Mouse (Mus musculus) cerebral cortex, adult 2 months (tissue): ENCODE measurements around the gene Klrb1f.

Experiments used
- WGBS: fragments of 180-500 bp; shearing (Covaris S2); methylation state at CpG from one replicate; pipeline ENCODE4 v1.1.7; 2018; 5-methylcytosine and 5-hydroxymethylcytosine counted together

The Klrb1f gene

DNA sequence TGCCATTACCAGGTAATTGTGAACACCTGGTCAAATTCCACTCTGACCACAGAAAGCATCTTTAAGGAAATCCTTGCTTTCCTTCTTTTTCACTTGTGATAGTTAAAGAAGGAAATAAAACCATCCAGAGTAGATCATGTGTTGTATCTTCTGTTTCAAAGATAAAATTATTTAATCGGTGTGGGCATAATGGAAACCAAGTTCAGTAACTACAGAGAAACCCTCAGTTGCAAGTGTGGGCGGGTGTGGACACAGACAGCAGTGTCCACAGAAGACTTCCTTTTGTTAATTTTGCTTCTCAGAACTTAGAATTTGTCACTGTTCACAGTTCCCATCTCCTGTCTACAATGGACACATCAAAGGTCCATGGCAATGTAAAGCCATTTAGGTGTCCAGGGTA is at the start of gene Klrb1f:
Gene Klrb1f (plus strand): TSS at position 301 of the 400 bp plus-strand sequence.
- WGBS, result 83% methylated on average over 2 of the region's 2 CpGs

DNA sequence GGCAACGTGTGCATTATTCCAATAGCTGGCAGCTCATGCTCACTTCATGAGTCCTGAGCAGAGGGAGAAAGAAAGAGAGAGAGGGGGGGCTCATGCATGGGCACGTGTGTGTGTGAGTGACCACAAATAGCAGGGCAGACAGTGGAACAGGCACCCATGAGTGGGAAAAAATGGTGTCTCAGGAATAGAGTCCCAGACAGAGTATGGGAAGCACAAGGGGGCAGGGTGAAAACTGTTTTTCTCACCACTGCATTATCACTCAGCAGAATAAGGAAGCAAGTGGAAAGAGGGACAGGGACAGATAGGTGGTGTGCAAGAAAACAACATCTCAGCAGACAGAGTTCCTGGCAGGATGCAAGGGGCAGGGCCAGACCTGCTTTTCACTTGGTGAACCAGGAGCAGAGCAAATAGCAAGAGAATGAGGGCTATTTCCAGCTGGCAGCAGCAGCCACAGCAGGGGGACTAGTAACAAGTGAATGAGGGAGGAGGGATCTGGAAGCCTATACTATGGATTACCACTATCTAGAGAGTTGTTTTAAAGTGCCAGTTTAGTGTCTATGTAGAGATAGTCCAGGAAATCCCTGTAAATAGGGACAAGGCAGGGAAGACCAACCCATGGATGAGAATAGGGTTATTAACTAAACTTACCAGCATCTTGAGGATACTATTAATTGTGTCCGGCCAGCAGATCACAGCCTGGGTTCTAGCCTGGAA is 49.5 kb upstream of the Klrb1f start:
- 68% methylated on average over 3 of the region's 3 CpGs for WGBS

DNA sequence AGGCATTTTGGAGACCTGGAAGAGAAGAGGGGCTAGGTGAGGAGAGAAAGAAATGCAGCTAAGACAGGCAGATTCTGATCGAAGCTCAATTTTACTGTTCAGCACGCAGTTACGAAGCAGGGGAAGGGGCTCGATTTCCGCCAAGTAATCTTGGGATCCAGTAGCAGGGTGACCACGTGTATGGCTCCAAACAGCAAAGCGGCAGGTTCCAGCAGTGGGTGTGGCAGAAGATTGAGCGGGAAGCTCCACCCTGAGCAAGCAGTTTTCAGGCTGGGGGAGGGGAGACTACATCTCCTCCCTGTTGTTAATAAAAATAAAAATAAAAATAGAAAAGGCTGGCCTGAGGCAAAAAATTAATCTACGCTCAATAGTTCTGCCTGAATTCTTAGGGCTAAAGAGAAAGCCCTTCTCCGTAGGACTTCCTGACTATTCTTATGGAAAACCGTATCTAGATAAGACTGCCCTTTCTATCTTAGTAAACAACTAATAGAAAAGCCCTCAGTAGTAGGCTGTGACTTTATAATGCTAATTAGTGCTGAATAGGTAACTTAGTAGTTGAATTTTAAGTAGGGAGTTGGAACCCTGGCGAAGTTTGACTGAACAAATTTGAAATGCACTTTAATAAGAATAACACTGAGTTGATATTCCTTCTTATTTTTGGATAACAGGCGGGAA is 48.8 kb upstream of the Klrb1f start:
- WGBS, result 40% methylated on average over 13 of the region's 13 CpGs

DNA sequence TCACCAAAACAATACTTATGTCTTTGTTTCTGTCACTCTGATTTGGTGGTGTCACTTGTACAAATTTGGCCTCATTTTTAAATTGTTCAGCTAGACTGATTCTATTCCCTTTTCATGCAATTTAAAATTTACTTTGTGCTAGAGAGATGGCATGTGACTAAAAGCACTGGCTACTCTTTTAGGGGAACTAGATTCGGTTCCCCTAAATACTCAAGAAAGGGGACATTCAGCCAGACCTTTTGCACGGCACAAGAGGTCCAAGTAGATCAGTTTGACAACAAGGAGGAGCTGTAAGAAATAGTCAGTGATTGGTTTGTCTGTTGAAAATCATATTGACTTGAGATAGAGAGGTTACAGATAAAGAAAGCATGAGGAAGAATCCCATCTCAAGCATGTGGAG is 44.3 kb upstream of the Klrb1f start:
- 83% methylated on average over 2 of the region's 2 CpGs for WGBS

DNA sequence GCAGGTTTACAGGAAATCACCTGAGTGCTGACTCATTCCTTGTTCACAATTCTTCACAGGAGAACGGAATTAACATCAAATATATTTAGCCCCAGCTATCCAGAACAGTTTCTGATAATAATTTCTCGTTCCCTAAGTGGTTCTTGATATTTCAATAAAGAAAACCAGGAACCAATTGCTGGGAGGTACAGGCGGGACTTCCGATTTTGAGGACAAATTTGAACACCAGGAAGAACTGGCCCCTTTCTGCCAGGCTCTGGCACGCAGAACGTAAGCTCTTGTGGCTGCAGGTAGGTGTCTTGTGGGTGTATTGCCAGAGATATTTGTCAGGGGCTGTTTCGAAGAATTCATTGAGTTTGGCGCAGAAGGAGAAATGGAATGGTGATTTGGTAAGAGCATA is 37.1 kb upstream of the Klrb1f start:
- WGBS, result 81% methylated on average over 8 of the region's 8 CpGs

DNA sequence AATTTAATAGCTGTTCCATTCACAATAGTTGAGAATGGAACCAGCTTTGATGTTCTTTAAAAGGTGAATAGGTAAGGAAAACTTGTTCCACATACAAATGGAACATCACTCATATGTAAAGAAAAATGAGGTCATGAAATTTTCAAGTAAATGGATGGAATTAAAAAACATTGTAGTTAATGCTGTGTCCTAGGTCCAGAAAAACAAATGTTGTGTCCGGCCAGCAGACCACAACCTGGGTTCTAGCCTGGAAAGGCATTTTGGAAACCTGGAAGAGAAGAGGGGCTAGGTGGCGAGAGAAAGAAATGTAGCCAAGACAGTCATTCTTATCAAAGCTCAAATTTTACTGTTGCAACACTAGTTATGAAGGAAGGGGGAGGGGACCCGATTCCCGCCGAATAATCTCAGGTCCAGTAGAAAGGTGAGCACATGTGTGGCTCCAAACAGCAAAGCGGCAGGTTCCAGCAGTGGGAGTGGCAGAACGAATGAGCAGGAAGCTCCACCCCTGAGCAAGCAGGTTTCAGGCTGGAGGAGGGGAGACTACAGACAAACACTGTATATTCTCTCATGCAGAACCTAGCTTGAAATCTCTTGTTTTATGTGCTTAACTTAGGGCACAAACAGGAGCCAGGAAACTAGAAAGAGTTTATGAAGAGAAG is 35.7 kb upstream of the Klrb1f start:
- 89% methylated on average over 7 of the region's 7 CpGs for WGBS

DNA sequence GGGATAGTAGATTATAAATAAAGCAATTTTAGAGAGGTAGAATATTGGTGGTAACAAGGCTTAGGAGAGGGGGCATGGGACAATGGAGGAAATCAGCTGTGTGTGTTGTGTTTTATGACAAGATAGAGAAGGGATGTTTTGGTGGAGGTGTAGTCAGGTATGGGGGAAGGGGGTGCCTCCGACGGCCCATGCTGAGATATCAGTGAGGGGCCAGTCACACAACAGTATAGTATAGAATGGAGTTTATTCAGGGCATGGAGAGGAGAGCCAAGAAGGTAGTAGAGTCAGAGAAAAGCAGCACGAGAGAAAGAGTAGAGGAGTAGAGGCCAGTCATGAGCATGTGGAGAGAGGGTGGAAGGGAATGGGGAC is 35.2 kb upstream of the Klrb1f start:
- WGBS, result 89% methylated on average over 3 of the region's 3 CpGs

DNA sequence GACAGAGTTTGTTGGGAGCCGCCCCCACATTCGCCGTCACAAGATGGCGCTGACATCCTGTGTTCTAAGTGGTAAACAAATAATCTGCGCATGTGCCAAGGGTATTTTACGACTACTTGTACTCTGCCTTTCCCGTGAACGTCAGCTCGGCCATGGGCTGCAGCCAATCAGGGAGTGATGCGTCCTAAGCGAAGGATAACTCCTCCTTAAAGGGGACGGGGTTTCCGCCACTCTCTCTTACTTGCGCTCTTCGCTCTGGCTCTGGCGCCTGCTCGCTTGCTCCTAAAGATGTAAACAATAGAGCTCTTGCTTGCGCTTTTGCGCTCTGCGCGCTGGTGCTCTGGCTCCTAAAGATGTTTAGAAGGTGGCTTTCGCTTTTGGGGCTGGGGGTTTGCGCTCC is 33.7 kb upstream of the Klrb1f start:
- 97% methylated on average over 21 of the region's 23 CpGs for WGBS

DNA sequence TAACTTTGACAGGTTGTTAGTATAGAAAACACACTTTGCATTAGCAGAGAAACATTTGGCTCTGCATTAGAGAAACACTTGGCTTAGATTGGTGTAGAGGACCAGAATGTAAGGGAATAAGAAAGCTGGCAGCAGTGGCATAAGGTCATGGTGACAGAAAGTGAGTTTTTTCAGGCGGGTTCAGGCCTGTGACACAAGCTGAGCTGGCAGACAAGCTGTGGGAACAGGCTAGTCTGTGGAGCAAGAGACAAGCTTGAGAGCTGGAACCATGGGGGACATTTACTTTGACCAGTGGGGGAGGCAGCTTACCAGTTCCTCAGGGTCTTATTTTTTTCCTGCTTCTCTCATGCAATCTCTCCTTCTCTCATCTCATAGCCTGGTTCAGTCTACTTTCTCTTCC is 32.7 kb upstream of the Klrb1f start:
- WGBS, result 83% methylated on average over 1 of the region's 1 CpGs

DNA sequence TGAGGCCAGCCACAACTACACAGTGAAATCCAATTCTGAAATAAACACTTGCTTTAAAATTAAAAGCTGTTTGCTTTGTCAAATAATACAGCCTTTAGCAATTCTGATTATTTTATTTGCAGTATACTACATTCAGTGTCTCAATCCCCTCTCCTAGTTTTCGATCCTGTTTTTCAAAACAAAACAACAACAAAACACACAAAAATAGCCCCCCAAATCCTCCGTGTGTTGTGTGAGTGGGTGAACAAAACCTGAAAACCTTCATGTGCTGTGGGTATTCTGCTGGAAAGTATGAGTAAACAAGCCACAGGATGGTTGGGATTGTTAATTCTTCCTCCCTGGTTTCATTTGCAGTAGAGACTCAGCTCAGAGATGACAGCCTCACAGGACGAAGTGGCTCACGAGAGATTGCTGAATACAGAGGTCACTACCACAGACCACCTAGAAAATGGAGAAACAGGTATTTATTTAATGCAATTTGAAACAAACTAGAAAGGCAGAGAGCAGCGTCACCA is 31.9 kb upstream of the Klrb1f start:
- 90% methylated on average over 5 of the region's 5 CpGs for WGBS

DNA sequence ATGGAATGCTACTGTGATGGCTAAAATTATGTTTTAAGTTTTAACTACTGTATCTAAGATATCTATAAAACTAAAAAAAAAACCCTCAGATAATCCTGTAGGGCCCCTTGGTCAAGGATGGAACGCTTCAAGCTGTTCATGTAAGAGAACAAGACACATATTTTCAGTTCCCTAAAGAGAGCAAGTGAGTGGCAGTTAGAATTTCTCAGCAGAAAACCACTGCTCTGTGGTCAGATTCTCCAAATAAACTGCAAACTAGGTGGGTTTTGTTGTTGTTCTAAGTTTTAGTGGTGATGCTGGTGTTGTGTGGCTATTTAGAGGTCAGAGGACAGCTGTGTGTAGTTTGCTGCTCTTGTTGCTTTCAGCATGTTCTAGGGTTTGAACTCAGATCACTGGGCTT is 31.3 kb upstream of the Klrb1f start:
- WGBS, result 80% methylated on average over 1 of the region's 1 CpGs

DNA sequence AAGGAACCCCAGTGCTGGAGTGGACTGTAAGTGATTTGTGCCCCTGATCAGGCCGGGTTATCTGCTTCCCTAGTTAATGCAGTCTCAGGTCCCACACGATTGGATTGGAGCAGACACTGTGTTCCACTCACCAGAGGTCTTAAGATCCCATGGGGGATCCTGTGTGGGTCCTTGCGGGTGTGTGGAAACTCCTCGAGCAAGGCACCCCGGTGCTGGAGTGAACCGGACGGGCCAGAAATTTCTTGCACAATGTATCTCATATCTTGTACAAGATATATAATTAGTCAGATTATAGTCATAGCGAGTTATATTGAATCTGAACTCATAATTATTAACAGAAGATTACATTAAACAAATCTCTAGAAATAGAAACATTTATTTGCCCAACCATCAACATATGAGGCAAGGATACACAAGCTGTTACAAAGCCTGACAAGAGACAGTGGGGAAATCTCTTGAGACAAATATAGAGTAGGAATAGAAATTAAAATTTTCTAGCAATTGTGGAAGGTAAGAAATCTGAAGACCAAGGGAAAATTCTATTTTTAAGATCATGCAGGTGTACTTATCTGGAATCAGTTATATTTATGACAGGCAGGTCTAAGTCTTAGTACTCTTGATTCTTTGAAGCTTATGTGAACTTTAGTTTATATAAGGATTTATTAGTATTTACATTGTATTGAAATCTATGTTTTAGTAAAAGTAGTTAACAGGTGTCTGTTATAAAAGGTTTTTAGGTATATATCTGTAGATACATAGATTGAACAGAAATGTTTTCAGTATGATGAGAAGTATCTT is 18.1 kb upstream of the Klrb1f start:
- 94% methylated on average over 8 of the region's 8 CpGs for WGBS

DNA sequence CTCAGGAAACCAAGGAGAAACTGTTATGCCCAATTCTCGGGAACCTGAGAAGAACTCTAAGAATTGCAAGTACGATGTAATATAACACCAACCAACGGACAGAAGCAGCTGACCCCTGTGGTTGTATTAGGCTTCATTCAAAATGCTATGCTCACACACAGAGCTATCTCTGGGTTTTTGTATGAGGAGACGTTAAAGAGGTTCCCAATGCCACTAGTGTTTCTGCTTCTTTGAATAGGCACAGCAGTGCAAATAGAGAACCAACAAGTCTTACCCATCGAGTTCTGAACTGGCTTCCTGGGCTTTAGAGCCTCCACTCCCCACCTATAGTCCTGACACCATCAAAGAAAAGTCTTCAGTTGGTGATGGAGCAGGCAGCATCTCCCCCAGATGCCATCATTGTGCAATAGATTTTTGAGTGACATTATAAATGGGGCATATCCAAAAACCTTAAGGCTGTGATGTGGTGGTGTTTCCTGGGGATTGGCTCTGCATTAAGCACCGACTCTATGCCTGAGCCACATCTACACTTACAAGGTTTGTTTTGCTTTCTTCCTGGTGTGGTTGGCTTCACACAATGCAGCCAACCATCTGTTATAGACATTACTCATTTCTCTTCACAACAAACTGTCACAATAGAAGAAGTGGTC is 15.4 kb upstream of the Klrb1f start:
- WGBS, result 67% methylated on average over 6 of the region's 6 CpGs

DNA sequence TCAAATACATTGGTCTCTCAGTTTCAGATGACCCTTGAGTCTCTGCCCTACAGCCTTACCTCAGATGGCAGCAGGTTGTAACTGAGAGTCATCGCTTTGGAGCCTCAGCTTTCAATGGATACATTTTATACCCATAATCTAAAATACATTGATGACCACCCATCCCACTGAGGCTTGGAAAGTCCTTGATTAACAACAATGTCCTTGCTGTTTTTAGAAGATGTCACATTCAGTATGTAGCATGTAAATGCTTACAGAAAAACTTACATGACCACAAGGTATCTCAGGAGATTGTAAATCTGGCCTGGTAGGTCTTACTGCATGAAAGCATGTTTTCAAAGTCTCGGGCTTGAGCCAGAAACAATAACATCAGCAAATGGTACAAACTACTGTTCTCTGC is 14.7 kb upstream of the Klrb1f start:
- 85% methylated on average over 2 of the region's 2 CpGs for WGBS

DNA sequence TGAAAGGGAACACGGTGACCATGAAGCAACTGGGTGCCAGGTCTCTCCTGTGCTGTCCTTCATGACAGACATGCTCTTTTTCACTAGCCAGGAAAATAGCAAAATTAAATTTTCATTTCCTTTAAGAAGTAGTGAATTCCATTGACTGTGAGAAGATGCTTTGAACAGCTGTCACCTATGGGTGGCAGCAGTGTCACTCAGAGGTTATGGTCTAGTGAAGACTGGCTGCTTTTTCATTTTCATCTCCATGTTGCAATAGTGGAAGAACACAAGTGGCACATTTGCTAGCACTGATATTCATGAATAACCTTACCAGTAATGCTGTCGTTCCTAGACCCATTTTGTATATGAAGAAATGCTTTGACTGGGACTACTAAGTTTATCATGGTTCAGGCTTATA is 12.3 kb upstream of the Klrb1f start:
- WGBS, result 86% methylated on average over 2 of the region's 2 CpGs

DNA sequence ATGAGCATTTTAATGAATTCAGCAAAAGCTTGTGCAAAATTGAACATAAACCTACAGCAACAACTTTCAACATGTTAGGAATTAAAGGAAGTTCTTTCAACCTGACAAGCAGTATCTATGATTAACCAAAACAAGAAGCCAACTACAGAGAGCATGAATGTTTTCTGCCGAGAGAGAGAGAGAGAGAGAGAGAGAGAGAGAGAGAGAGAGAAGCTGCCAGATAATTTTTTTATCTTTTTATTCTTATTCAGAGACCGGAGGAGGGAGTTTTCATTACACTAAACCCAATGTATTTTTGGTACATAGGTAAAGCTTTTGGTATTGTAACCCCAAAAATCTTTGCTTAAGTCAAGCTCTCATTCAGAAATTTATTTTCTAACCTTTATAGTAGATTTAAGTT is 10.7 kb upstream of the Klrb1f start:
- 70% methylated on average over 2 of the region's 2 CpGs for WGBS

DNA sequence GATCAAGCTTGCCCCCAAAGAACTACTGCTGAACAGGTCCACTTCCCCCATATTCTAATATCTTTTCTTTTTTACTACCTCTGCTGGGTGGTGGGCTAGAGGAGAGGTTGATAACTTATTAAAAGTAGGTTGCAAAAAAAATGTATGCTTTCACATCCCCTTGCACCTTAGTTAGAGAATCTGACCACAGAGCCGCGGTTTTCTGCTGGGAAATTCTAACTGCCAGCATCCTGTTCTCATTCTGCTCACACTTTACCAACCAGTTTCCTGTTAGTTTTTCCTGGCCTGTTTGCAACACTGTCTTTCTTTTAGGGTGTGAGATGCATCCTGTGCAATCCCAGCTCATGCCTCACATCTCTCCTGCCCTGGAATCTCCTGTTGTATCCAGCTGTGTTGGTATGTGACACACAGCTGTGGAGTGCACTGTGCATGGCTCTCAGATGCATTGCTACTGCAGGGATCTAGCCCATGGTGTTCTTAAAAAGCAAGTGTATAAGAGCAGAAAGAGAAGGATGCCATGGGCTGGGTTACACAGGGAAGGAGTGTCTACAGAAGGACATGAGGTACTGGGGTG is 8.7 kb upstream of the Klrb1f start:
- WGBS, result 67% methylated on average over 2 of the region's 2 CpGs

DNA sequence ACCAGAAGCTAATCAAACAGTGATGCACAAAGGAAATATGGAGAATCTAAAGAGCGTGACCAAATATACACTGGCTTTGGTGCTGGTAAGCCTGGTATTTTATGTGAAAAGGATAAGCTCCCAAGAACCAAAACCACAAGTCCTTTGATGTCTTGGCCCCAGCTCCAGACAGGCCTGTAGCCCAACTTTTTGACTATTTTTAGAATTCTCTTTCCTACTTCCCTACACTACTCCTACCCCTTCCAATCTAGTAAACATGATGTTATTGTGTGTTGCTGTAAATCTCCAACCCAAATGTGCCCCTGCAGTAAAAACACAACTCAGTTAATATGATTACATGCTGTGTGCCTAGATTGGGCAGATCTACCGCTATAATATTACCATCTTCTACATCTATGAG is 4.2 kb upstream of the Klrb1f start:
- 98% methylated on average over 2 of the region's 2 CpGs for WGBS

DNA sequence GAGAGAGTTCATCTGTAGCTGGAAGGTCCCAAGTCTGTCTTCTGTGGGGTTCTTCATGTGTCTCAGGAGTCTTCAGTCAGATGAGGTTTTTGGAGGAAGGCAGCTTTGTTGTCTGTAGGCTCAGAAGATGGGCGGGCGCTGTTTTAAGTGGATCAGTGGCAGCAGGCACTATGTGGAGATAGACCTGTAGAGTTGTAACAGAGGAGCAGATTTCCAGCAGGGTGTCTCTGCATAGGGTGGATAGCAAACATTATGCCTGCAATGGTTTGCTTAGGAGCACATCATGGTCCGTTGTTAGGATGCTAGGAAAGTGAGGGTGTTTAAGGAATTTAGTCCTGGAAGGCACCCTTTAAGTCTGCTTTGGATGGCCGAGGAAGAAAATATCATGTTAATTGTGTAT is 2.7 kb downstream of the Klrb1f start:
- 68% methylated on average over 4 of the region's 4 CpGs for WGBS

DNA sequence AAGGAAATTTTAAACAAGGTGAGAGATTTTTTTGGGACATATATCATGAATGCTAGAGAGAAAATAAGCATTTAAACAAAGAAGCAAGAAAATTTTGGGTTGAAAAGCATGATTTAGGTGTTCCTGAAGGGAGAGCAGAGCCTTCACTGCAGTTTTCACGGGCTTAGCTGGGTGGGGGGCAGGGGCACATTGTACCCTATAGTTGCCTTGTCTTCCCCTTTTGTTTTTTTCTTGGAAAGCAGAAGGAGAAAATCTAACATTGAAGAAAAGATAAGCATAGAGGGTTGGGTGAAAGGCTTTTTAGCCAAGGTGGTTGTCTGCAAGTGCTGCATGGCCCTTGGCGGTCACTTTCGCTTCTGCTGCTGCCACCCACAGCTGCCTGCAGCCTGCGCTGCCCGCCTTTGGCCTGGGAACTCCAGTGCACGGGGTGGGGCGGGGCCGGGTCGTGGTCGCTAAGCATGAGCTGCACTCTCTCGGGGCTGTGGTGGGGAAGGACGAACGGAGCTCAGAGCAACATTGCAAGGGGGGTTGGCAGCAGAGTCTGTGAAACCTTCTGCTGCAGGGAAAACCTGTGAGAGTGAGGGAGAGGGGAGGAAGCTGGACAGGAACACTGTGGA is 3.3 kb downstream of the Klrb1f start:
- WGBS, result 4% methylated on average over 13 of the region's 13 CpGs
